Mouse (Mus musculus) megakaryocyte-erythroid progenitor cell, adult 5-6 weeks (primary cell): Measurements from ENCODE around the gene Snx10. TPM values are rescaled to one million over a fixed set of nuclear protein-coding genes. Genes with fewer than 3 reads are reported as not detected.

Source experiments
- ATAC-seq: replicated peaks from 2 replicates; pipeline ENCODE4 v1.8.0; 2016; ENCODE audit warnings: mild to moderate bottlenecking, inconsistent platforms; ENCODE audit not compliant: severe bottlenecking, poor library complexity, low FRiP score, low TSS enrichment
- total RNA-seq, 2 experiments: library from RNA; stranded (forward) in 1 of 2; stranded (reverse) in 1 of 2; fragments of 200-1000, 215-1000 nt in 1 of 2; fragments of >200 nt in 1 of 2; fragmentation: Nextera tagmentation in 1 of 2; gene quantifications; 2 replicates each; pipeline ENCODE4 v1.2.3; 2014 to 2017

Snx10 gene
- total RNA-seq, 2 experiments from 2014 or later, result 16.2 to 17.0 TPM

- ATAC-seq, result peak; percentile 60
Measured at GRCm38 (mm10) chr6:51525001-51525400, 1.3 kb downstream of the Snx10 start.

GRCm38 (mm10) chr6:51529457-51529856, 5.8 kb downstream of the Snx10 start:
- no peak for ATAC-seq

GRCm38 (mm10) chr6:51533467-51534200, 9.9 kb downstream of the Snx10 start:
- no peak for ATAC-seq

GRCm38 (mm10) chr6:51535571-51535970, 11.9 kb downstream of the Snx10 start:
- no peak for ATAC-seq

- ATAC-seq, result 0 out of 2 replicates have a peak, but pooled peaks have one; percentile 21
Measured at GRCm38 (mm10) chr6:51540525-51540924, 16.8 kb downstream of the Snx10 start.

- no peak for ATAC-seq
Measured at GRCm38 (mm10) chr6:51541422-51541821, 17.7 kb downstream of the Snx10 start.

GRCm38 (mm10) chr6:51542147-51542546, 18.4 kb downstream of the Snx10 start:
- ATAC-seq, result no peak

- no peak for ATAC-seq
Measured at GRCm38 (mm10) chr6:51543639-51544117, 20.0 kb downstream of the Snx10 start.

- peak; percentile 69 for ATAC-seq
Measured at GRCm38 (mm10) chr6:51544118-51544681, 20.5 kb downstream of the Snx10 start.

- ATAC-seq, result peak; percentile 65
Measured at GRCm38 (mm10) chr6:51545219-51545859, 21.6 kb downstream of the Snx10 start.

- ATAC-seq, result no peak
Measured at GRCm38 (mm10) chr6:51546085-51546484, 22.4 kb downstream of the Snx10 start.

- ATAC-seq, result no peak
Measured at GRCm38 (mm10) chr6:51548757-51549156, 25.1 kb downstream of the Snx10 start.

- ATAC-seq, result no peak
Measured at GRCm38 (mm10) chr6:51551267-51551802, 27.6 kb downstream of the Snx10 start.

GRCm38 (mm10) chr6:51556562-51556961, 32.9 kb downstream of the Snx10 start:
- ATAC-seq, result no peak

GRCm38 (mm10) chr6:51558311-51558710, 34.6 kb downstream of the Snx10 start:
- peak; percentile 68 for ATAC-seq

- ATAC-seq, result no peak
Measured at GRCm38 (mm10) chr6:51566771-51567680, 43.3 kb downstream of the Snx10 start.

GRCm38 (mm10) chr6:51569086-51569485, 45.4 kb downstream of the Snx10 start:
- ATAC-seq, result no peak

GRCm38 (mm10) chr6:51573136-51573535, 49.4 kb downstream of the Snx10 start:
- ATAC-seq, result no peak

GRCm38 (mm10) chr6:51574132-51574531, 50.4 kb downstream of the Snx10 start:
- ATAC-seq, result no peak
